Mouse (Mus musculus): ENCODE results near the gene Nrn1l.

DNA sequence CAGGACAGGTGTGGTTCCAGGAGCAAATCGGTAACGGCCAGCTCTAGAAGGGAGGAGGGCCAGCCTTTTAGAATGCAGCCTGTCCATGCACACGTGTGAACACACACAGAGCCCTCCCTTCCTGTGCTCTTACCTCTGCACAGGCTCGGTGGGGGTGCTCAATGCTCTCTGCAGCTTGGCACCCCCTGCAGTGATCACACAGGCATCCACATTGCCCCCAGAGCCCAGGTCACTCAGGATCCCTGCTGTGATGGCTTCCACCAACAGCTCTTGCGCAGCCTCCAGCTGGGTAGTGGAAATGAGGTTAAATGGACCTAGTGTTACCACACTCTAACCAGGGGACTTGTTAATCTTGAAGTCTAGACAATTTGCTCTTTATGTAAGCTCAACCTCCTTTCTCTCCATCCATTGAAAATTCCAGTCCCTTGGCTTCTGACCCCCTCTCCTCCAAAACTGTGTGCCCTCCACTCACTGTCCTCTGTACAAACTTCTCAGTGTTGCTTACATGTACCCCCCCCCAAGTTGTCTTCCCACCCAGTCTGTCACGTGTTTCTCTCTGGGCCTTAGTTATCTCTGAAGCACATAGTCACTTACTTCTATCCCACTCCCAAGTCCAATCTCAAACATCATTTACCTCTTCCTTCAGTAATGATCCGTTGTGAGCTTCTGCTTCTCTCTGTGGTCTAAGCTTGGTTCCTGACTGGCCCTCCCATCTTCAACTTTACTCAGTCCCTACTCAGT is 42.7 kb downstream of the Nrn1l start:
- TF ChIP-seq GATA1 (IDR thresholded peaks at IDR 0.05; ENCODE audit: borderline replicate concordance, low read length) (no peak), FLI1 (IDR thresholded peaks at IDR 0.05; ENCODE audit: low read length) (no peak)
